Mouse (Mus musculus): ENCODE data around the gene Eml6. TPM values are rescaled to one million over a fixed set of nuclear protein-coding genes. Genes with fewer than 3 reads are reported as not detected.
A peak's percentile ranks its signal among the peaks of the same experiment; 100 is the strongest.

The Eml6 gene
- polyA plus RNA-seq, 1 experiment: 1.3 TPM

DNA sequence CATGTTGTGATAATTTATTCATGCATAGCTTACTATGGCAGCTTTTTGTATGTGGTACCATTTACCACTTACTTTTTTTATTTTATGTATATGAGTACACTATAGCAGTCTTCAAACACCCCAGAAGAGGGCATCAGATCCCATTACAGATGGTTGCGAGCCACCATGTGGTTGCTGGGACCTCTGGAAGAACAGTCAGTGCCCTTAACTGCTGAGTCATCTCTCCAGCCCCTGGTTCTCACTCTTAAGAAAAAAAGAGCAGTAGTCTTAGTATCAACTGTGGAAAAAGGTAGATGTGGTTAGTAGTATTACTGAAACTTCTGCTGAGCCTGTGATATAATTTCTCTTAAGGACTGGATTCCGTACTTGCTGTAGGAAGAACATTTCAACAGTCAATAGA is 301.6 kb downstream of the Eml6 start:
- no peak overlapping the region for H3K4me3 ChIP-seq (ENCODE audit: insufficient read depth, low read depth, low read length)
- no peak overlapping the region for H3K27ac ChIP-seq (replicated peaks; ENCODE audit: low read depth, low read length)

DNA sequence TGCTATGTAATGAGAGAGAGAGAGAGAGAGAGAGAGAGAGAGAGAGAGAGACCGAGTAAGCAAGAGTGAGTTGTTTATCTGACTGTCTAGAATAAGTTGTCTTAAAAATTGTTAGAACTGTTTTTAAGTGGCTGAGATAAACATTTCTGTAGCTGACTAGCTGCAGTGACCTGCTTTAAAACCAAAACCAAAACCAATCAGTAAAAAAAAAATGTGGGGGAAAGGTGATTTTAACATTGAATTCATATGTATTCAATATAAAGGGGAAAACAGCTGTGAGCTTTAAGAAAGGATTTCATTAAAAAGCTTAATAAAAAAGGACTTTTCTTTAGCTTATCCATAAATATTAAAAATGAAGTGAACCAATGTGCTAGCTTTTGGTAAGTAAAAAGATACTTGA is 306.2 kb downstream of the Eml6 start:
- Histone ChIP-seq H3K4me1 (ENCODE audit: control insufficient read depth, insufficient read depth, insufficient read length, low read length) (peaks cover 7% of the 10 kb centered on the region), H3K27ac (replicated peaks; ENCODE audit: low read depth, low read length) (no peak overlapping the region), H3K4me3 (ENCODE audit: insufficient read depth, low read depth, low read length) (no peak overlapping the region)

More for the DNA sequence above, 301.6 kb downstream of the Eml6 start:
- H3K4me1 ChIP-seq (ENCODE audit: control insufficient read depth, insufficient read depth, insufficient read length, low read length): peaks cover 4% of the 10 kb centered on the region

DNA sequence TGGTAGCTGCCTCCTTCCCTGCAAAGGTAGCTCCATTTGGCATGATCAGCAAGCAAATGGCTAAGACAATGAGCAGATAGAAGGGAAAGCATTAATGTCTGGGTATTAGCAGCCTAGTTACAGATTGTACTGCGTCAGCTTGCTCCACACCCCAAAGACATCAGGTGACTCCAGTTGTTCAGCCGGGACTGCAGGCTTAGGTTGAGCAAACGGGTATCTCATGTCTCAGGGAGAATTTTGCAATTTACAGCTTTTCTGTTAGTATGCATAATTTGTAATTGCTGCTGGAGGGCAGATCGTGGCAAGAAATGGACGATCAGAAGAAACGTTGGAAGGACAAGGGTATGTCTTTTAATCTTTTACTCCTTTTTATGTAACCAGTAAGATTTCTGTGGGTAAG is 307.3 kb downstream of the Eml6 start:
- peaks cover 7% of the 10 kb centered on the region for H3K4me1 ChIP-seq (ENCODE audit: control insufficient read depth, insufficient read depth, insufficient read length, low read length)
- peak overlapping the region; percentile 44; the same call in 1 of the 2 replicates for H3K27ac ChIP-seq (replicated peaks; ENCODE audit: low read depth, low read length)
- H3K4me3 ChIP-seq (ENCODE audit: insufficient read depth, low read depth, low read length): peak overlapping the region; percentile 46

DNA sequence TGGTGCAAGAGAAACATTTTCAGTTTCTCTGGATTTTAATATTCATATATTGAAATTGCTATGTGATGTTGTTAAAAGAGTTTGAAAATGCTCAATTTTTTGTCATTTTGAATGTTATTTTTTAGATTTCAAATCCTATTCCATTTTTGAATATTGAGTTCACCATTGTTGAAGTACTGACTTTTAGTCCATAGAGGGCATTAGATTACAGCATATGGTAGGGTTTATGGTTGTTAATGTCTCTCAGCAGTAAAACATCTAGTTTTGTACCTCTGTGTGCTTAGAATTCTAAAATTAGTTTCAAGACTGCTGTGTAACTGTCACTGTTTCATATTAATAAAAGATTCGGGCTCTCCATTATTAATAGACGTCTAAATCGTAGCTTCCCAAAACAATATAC is 310.3 kb downstream of the Eml6 start:
- no peak overlapping the region for H3K27ac ChIP-seq (replicated peaks; ENCODE audit: low read depth, low read length)
- no peak overlapping the region for H3K4me3 ChIP-seq (ENCODE audit: insufficient read depth, low read depth, low read length)
- 0 out of 2 replicates have a peak, but pooled peaks cover 3% of the 10 kb centered on the region for H3K4me1 ChIP-seq (ENCODE audit: control insufficient read depth, insufficient read depth, insufficient read length, low read length)

DNA sequence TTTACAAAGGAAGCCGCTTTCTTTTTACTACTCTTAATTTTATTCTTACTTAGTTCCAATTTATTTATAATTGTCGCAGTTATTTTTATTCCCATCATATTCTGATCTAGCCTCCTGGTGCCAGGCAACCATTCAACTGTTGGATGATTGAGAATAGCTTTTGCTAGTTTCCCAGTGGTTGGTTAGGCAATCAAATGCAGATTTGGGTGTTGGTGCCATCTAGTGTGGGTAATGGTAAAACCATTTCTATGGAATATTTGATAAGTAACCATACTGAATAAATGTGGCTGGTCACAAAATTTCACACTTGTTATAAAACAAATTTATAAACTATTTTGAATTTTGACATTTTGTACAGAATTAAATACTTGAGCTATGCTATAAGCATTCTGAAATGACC is 311.0 kb downstream of the Eml6 start:
- H3K4me1 ChIP-seq (ENCODE audit: control insufficient read depth, insufficient read depth, insufficient read length, low read length): 0 out of 2 replicates have a peak, but pooled peaks cover 3% of the 10 kb centered on the region
- H3K4me3 ChIP-seq (ENCODE audit: insufficient read depth, low read depth, low read length): no peak overlapping the region
- no peak overlapping the region for H3K27ac ChIP-seq (replicated peaks; ENCODE audit: low read depth, low read length)

DNA sequence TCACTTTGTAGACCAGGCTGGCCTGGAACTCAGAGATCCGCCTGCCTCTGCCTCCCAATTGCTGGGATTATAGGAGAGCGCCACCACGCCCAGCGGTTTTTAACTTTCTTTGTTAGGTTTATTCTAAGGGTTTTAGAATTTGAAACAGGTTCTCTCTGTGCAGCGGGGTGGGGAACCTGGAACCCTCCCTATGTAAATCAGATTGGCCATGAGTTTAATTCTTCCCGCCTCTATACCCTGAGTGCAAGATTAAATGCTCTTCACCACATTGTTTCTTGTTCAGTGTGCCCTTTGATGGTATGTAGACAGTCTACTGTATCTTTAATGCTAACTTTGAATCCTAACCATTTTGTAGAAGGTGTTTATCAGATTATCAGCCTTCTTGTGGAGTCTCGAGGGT is 311.7 kb downstream of the Eml6 start:
- Histone ChIP-seq H3K4me1 (ENCODE audit: control insufficient read depth, insufficient read depth, insufficient read length, low read length) (0 out of 2 replicates have a peak, but pooled peaks cover 3% of the 10 kb centered on the region), H3K27ac (replicated peaks; ENCODE audit: low read depth, low read length) (no peak overlapping the region), H3K4me3 (ENCODE audit: insufficient read depth, low read depth, low read length) (no peak overlapping the region)

DNA sequence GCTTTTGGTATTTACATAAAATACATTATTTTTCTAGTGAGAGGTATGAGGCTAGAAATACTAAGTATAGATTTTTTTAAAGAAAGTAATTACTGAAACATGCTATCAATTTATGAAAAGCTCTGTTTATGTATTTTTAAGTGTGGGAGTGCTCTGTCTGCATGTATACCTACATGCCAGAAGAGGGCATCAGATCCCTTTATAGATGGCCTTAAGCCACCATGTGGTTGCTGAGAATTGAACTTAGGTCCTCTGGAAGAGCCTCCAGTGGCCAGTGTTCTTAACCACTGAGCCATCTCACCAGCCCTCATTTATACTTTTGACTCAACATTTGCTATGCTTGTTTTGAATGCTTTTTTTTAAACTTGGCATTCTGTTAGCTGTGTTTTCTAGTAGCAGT is 316.3 kb downstream of the Eml6 start:
- Histone ChIP-seq H3K4me3 (ENCODE audit: insufficient read depth, low read depth, low read length) (no peak overlapping the region), H3K4me1 (ENCODE audit: control insufficient read depth, insufficient read depth, insufficient read length, low read length) (peaks cover 4% of the 10 kb centered on the region), H3K27ac (replicated peaks; ENCODE audit: low read depth, low read length) (no peak overlapping the region)

DNA sequence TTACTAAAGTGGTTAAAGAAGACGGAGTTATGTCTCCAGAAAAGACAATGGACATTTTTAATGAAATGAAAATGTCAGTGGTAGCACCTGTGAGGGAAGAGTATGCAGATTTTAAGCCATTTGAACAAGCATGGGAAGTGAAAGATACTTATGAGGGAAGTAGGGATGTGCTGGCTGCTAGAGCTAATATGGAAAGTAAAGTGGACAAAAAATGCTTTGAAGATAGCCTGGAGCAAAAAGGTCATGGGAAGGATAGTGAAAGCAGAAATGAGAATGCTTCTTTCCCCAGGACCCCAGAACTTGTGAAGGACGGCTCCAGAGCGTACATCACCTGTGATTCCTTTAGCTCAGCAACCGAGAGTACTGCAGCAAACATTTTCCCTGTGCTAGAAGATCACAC is 319.0 kb downstream of the Eml6 start:
- Histone ChIP-seq H3K4me1 (ENCODE audit: control insufficient read depth, insufficient read depth, insufficient read length, low read length) (peaks cover 9% of the 10 kb centered on the region), H3K4me3 (ENCODE audit: insufficient read depth, low read depth, low read length) (no peak overlapping the region), H3K27ac (replicated peaks; ENCODE audit: low read depth, low read length) (no peak overlapping the region)

DNA sequence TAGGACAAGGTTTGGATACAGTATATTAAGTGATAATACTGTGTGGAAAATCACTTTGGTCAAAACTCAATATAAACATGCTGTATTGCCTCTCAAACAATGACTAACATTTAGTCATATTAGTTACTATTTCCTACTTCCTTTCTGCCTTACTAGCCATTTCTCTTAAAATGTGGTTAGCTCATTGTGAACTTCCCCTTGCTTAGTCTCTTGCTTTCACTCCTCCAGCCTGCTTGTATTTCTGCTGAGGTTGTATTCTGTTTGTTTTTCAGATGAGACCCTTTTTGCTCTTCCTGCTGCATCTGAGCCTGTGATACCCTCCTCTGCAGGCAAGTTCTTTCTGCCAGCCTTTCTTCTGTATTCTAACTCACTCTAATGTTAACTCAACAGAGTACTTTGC is 320.6 kb downstream of the Eml6 start:
- Histone ChIP-seq H3K4me3 (ENCODE audit: insufficient read depth, low read depth, low read length) (no peak overlapping the region), H3K27ac (replicated peaks; ENCODE audit: low read depth, low read length) (peak overlapping the region; percentile 52; the same call in 1 of the 2 replicates), H3K4me1 (ENCODE audit: control insufficient read depth, insufficient read depth, insufficient read length, low read length) (peaks cover 9% of the 10 kb centered on the region)

DNA sequence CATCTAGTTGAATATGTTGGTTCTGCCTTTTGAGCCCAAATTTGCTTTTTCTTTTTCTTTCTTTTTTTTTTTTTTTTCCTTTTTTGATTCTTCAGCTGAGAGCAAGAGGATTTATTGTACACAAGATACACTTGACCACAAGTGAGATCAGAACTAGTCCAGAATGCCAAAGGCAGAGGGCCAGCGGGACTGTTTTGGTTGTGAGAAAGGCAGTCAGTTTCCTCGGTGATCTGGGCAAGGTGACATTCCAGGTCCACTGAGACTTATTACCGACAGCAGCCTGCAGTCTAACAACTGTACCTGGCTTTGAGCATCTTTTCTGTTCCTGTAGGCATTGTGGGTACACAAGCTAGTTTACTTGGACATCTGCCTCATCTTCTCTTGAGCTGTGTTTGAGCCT is 323.1 kb downstream of the Eml6 start:
- no peak overlapping the region for H3K4me3 ChIP-seq (ENCODE audit: insufficient read depth, low read depth, low read length)
- peaks cover 9% of the 10 kb centered on the region for H3K4me1 ChIP-seq (ENCODE audit: control insufficient read depth, insufficient read depth, insufficient read length, low read length)
- H3K27ac ChIP-seq (replicated peaks; ENCODE audit: low read depth, low read length): no peak overlapping the region

DNA sequence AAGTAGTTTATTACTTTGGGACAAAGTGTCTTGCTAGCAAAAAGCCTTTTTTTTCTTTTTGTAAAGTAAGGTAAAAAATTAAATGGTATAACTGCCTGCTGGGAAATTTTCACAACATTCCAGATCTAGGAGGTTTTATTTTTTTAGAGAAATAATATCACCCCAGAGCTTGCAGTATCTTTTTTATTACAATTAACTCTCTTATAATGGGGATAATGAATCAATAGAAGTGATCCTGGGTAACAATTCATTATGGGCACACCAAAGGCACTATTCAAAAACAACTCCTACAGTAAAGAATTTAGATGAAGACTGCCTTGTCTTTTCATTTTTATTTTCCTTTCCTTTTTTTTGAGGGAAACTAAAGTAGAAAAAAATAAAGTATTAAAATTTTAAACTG is 331.1 kb downstream of the Eml6 start:
- H3K4me3 ChIP-seq (ENCODE audit: insufficient read depth, low read depth, low read length): no peak overlapping the region
- H3K4me1 ChIP-seq (ENCODE audit: control insufficient read depth, insufficient read depth, insufficient read length, low read length): no peaks in the 10 kb centered on the region

DNA sequence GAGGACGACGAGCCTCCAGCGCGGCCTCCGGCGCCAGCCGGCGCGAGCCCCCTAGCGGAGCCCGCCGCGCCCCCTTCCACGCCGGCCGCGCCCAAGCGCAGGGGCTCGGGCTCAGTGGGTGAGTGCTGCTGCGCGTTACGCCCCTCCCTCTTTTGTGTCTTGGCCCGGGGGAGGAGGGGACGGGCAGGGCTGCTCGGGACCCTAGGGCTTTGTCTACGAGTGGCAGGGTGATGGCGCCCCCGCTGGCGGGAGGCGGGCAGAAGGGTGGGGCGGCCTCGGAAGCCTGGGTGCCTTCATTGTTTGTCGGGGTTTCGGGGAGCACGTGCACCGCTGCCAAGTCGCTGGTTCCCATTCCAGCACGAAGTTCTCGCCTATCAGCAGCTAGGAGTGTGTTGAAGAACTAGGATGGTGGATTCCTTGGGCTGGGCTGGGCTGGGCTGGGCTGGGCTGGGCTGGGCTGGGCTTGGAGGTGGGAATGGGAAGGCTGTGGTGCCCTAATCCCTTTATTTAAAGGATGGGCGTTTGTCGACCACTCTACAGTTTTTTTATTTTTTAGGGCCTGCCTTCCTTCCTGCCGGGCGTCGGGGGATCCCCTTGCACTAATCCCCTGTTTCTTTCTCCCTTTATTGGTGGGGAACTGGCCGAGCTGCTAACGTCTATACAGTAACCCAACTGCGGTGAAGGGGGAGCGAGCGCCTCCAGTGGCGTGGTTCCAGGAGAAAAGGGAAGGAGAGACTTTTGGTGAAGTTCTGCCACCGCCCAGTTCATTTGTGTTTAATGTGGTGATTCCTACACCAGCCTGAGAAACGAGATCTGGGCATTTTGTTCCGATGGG is 332.0 kb downstream of the Eml6 start:
- no peaks in the 10 kb centered on the region for H3K4me1 ChIP-seq (ENCODE audit: control insufficient read depth, insufficient read depth, insufficient read length, low read length)
- peak overlapping the region; percentile 85 for H3K27ac ChIP-seq (replicated peaks; ENCODE audit: low read depth, low read length)
- H3K4me3 ChIP-seq (ENCODE audit: insufficient read depth, low read depth, low read length): peak overlapping the region; percentile 93

More for the DNA sequence above, 331.1 kb downstream of the Eml6 start:
- H3K27ac ChIP-seq (replicated peaks; ENCODE audit: low read depth, low read length): no peak overlapping the region

Other genes with a start within 250 kb of the Eml6 start
- not detected in 2 replicates for gene 4931440F15Rik, start 200.4 kb downstream of the Eml6 start, polyA plus RNA-seq (2012; ENCODE audit: insufficient read depth, insufficient read length, missing spikeins)
- 199 and 225 TPM in 2 replicates for gene Sptbn1, start 242.1 kb upstream of the Eml6 start, polyA plus RNA-seq (2012; ENCODE audit: insufficient read depth, insufficient read length, missing spikeins)

Measured in brown adipose tissue, adult 24 weeks (tissue).